Mouse (Mus musculus): ENCODE data around the gene Eprs. TPM values are rescaled to one million over a fixed set of nuclear protein-coding genes. Genes with fewer than 3 reads are reported as not detected.
A peak's percentile ranks its signal among the peaks of the same experiment; 100 is the strongest.
"Not testable (repeated sequence)": the region's sequence is repeated elsewhere in the genome, so short reads cannot be mapped to it uniquely, and the experiment has no call there.

Eprs gene
- 173 and 201 TPM in 2 replicates for total RNA-seq (2012; rRNA removed)

- H3K9me3 ChIP-seq (ENCODE audit: control insufficient read depth, insufficient read depth, low read depth, low read length), result no peaks in the 10 kb centered on the region
- peak within 1 kb of the TSS; percentile 89 to 92 for H3K4me3 ChIP-seq (ENCODE audit: insufficient read depth in 1 of 2, low read depth in 1 of 2, low read length in 2 of 2, poor library complexity in 1 of 2, severe bottlenecking in 1 of 2)
- H3K27ac ChIP-seq (ENCODE audit: insufficient read depth, low read depth, low read length, poor library complexity, severe bottlenecking), result peak within 1 kb of the TSS; percentile 65
- H3K4me1 ChIP-seq (ENCODE audit: control insufficient read depth in 2 of 2, insufficient read depth in 2 of 2, low read length in 2 of 2, poor library complexity in 1 of 2), result peaks cover 0 to 5% of the 10 kb centered on the region in 2 experiments; a peak in 1 of 4 replicates
- TF ChIP-seq HCFC1 (IDR thresholded peaks at IDR 0.05; ENCODE audit: borderline replicate concordance, insufficient read depth, low read length) (peak; percentile 85), CHD2 (IDR thresholded peaks at IDR 0.05; ENCODE audit: low read depth, low read length) (no peak)
- H3K36me3 ChIP-seq (ENCODE audit: control insufficient read depth, insufficient read depth, low read length, poor library complexity, severe bottlenecking), result no peaks in the 10 kb centered on the region
- peak within 1 kb of the TSS; percentile 93 for H3K9ac ChIP-seq (ENCODE audit: insufficient read depth, low read depth, low read length, poor library complexity, severe bottlenecking)
- in situ Hi-C loops (cut with MboI; ENCODE audit: low sequenced_read_pairs in 2 of 2, unreplicated experiment in 2 of 2), result no loop called here
- peak; percentile 97 for DNase-seq (ENCODE audit: low read depth, low spot score)
Observed at GRCm38 (mm10) chr1:185362677-185363520, at the start of gene Eprs. Gene Eprs (plus strand): TSS chr1:185363044.

- Histone ChIP-seq H3K27ac (ENCODE audit: insufficient read depth, low read depth, low read length, poor library complexity, severe bottlenecking) (no peak overlapping the region), H3K9ac (ENCODE audit: insufficient read depth, low read depth, low read length, poor library complexity, severe bottlenecking) (no peak overlapping the region), H3K9me3 (ENCODE audit: control insufficient read depth, insufficient read depth, low read depth, low read length) (no peaks in the 10 kb centered on the region), H3K4me3 (ENCODE audit: insufficient read depth in 1 of 2, low read depth in 1 of 2, low read length in 2 of 2, poor library complexity in 1 of 2, severe bottlenecking in 1 of 2) (no peak overlapping the region), H3K36me3 (ENCODE audit: control insufficient read depth, insufficient read depth, low read length, poor library complexity, severe bottlenecking) (peaks cover 18% of the 10 kb centered on the region), H3K4me1 (ENCODE audit: control insufficient read depth in 2 of 2, insufficient read depth in 2 of 2, low read length in 2 of 2, poor library complexity in 1 of 2) (no peaks in the 10 kb centered on the region)
- DNase-seq (ENCODE audit: low read depth, low spot score), result no peak
- TF ChIP-seq ZC3H11A (IDR thresholded peaks at IDR 0.05; ENCODE audit: borderline replicate concordance, low read depth, low read length) (no peak), MAFK (IDR thresholded peaks at IDR 0.05; ENCODE audit: insufficient read depth, low read depth, low read length) (no peak), ZNF384 (IDR thresholded peaks at IDR 0.05; ENCODE audit: low read depth, low read length) (no peak), CHD2 (IDR thresholded peaks at IDR 0.05; ENCODE audit: low read depth, low read length) (no peak), HCFC1 (IDR thresholded peaks at IDR 0.05; ENCODE audit: borderline replicate concordance, insufficient read depth, low read length) (no peak)
- in situ Hi-C loops (cut with MboI; ENCODE audit: low sequenced_read_pairs in 2 of 2, unreplicated experiment in 2 of 2), result no loop called here
Observed at GRCm38 (mm10) chr1:185314546-185314945, 48.3 kb upstream of the Eprs start.

- H3K9me3 ChIP-seq (ENCODE audit: control insufficient read depth, insufficient read depth, low read depth, low read length), result no peaks in the 10 kb centered on the region
- no peak overlapping the region for H3K4me3 ChIP-seq (ENCODE audit: insufficient read depth in 1 of 2, low read depth in 1 of 2, low read length in 2 of 2, poor library complexity in 1 of 2, severe bottlenecking in 1 of 2)
- no peak overlapping the region for H3K27ac ChIP-seq (ENCODE audit: insufficient read depth, low read depth, low read length, poor library complexity, severe bottlenecking)
- DNase-seq (ENCODE audit: low read depth, low spot score), result no peak
- no peak overlapping the region for H3K9ac ChIP-seq (ENCODE audit: insufficient read depth, low read depth, low read length, poor library complexity, severe bottlenecking)
- no peaks in the 10 kb centered on the region for H3K4me1 ChIP-seq (ENCODE audit: control insufficient read depth in 2 of 2, insufficient read depth in 2 of 2, low read length in 2 of 2, poor library complexity in 1 of 2)
- peaks cover 19% of the 10 kb centered on the region for H3K36me3 ChIP-seq (ENCODE audit: control insufficient read depth, insufficient read depth, low read length, poor library complexity, severe bottlenecking)
- in situ Hi-C loops (cut with MboI; ENCODE audit: low sequenced_read_pairs in 2 of 2, unreplicated experiment in 2 of 2), result no loop called here
- no peak for TF ChIP-seq ZNF384 (IDR thresholded peaks at IDR 0.05; ENCODE audit: low read depth, low read length)
Observed at GRCm38 (mm10) chr1:185315846-185316568, 46.8 kb upstream of the Eprs start.

- H3K9ac ChIP-seq (ENCODE audit: insufficient read depth, low read depth, low read length, poor library complexity, severe bottlenecking); DNase-seq (ENCODE audit: low read depth, low spot score); H3K27ac ChIP-seq (ENCODE audit: insufficient read depth, low read depth, low read length, poor library complexity, severe bottlenecking); H3K9me3 ChIP-seq (ENCODE audit: control insufficient read depth, insufficient read depth, low read depth, low read length); in situ Hi-C loops (cut with MboI; ENCODE audit: low sequenced_read_pairs in 2 of 2, unreplicated experiment in 2 of 2); H3K4me1 ChIP-seq (ENCODE audit: control insufficient read depth in 2 of 2, insufficient read depth in 2 of 2, low read length in 2 of 2, poor library complexity in 1 of 2): not testable (repeated sequence)
- Histone ChIP-seq H3K4me3 (ENCODE audit: insufficient read depth in 1 of 2, low read depth in 1 of 2, low read length in 2 of 2, poor library complexity in 1 of 2, severe bottlenecking in 1 of 2) (peak overlapping the region in 1 of 2 experiments; percentile 87; a peak in 2 of 4 replicates), H3K36me3 (ENCODE audit: control insufficient read depth, insufficient read depth, low read length, poor library complexity, severe bottlenecking) (peaks cover 25% of the 10 kb centered on the region)
Observed at GRCm38 (mm10) chr1:185327754-185328345, 35.0 kb upstream of the Eprs start.

Measured in ES-E14 (cell line).